Mouse (Mus musculus) c-Kit-negative CD71-positive TER-119-positive erythroid progenitor cells, embryonic 14.5 days (primary cell): ENCODE results near the gene Zbtb7a.
A peak's percentile ranks its signal among the peaks of the same experiment; 100 is the strongest.

Source experiments
- DNase-seq: peaks from one replicate; pipeline ENCODE4 v3.0.0-alpha.2; 2013; ENCODE audit warnings: low read depth, low spot score

Zbtb7a gene

DNA sequence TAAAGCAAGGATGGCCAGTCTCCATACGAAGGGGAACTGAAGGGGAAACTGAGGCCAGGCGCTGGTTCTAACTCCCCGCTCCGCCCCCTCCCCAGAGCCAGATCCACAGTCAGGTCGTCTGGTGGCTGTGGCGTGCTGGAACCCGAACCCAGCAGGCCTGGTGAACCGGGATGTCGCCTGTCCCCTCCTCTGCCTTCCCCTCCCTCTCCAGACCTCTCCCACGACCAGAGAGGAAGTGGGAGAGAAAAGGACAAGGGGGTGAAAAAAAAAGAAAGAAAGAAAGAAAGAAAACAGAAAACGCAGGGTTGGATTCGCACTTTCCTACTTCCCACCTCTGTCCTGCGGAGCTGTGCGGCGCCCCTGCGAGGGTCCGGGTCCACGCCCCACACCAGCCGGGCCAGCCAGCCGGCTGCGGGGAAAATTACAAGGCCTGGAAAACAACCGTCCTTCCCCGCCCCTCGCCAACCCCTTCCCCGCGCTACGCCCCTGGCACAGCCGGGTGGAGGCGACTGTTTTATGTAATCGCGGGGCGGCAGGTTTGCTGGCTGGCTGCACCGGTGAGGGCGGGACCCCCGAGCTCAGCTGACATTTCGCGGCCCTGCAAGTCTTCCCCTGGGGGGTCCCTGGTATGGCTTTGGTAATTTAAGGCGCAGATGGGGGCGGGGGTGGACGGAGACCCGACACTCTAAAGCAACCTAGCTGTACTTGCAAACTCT lies at the start of gene Zbtb7a:
Zbtb7a (plus strand) TSS at position 255 of the 716 bp plus-strand sequence.
- DNase-seq: no peak

DNA sequence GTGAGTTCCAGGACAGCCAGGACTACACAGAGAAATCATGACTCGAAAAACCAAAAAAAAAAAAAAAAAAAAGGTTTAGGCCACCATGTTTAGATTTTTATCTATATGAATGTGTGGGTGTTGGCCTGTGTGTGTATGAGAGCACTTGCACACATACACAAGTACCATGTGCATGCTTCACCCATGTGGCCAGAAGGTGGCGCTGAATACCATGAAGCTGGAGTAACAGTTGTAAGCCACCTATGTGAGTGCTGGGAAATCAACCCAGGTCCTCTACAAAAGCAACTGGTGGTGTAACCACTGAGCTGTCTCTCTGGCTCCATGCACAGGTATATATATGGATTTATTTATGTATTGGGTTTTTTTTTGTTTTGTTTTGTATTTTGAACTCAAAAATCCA lies 48.0 kb upstream of the Zbtb7a start:
- peak; percentile 22 for DNase-seq

DNA sequence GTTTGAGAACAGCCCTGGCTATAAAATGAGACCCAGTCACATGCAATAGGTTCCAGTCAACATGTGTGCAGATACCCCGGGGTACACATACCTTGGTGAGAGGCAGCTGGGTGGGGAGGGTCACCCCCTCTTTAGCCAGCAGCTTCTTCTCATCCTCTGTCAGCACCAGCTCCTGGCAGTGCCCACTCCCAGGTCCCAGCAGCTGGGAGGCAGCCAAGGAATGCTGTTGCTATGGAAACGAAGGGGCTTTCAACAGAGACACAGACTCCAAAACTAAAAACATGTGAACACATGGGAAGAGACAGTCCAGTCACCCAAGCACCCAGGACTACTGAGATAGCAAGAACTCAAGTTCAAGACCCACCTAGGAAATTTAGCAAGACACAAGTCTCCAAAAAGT lies 45.8 kb upstream of the Zbtb7a start:
- no peak for DNase-seq

DNA sequence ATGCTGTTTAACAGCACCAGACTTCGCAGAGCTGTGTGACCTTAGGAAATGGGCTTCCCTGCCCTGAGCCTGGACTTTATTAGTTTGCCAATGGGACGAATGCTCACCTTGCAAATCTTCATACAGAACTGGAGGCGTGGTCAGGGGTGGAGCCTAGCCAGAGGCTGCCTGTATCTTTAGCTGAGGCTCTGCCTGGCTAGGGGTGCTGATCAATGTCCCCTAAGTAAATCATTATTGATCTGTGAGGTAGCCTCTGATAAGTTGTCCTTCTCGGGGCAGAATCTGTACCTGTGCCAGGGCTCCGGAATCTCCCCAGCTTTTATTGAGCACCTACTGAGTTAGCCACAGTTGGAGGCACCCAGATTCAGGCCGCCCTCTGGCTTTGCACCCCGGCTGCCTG lies 44.4 kb upstream of the Zbtb7a start:
- no peak for DNase-seq

DNA sequence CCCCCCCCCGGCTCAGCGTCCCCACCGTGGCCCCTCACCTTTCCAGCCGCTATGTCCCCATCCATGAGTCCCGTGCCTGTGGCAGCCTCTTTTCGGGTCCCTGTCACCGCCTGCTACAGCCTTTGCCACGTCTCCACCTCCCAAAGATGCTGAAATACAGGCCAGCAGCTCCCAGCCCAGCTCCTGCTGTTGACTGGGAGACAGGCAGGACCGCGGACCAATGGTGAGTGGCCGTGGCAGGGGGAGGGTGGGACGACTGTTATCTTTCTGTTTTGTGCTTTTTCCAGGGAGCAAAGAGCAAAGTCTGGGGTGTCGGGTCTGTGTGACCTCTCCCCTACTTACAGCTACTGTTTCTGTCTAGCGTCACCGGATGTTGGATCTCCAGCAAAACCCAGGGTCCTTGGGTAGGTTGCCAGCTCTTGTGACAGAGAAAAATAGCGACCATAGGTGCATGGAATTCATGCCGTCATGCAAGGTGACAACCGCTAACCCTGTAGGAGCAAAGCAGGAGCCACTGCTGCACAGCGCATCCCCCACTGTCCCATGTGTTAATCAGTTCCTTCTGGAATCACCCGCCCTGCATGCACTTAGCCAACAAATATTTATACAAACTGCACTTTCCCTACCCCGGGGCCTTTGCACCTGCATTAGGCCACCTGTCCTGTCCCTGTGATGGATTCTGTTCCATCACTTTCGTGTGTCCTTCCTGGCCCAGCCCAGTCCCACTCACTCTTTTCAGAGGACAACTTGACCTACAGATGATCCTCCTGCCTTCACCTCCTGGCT lies 42.4 kb upstream of the Zbtb7a start:
- no peak for DNase-seq

DNA sequence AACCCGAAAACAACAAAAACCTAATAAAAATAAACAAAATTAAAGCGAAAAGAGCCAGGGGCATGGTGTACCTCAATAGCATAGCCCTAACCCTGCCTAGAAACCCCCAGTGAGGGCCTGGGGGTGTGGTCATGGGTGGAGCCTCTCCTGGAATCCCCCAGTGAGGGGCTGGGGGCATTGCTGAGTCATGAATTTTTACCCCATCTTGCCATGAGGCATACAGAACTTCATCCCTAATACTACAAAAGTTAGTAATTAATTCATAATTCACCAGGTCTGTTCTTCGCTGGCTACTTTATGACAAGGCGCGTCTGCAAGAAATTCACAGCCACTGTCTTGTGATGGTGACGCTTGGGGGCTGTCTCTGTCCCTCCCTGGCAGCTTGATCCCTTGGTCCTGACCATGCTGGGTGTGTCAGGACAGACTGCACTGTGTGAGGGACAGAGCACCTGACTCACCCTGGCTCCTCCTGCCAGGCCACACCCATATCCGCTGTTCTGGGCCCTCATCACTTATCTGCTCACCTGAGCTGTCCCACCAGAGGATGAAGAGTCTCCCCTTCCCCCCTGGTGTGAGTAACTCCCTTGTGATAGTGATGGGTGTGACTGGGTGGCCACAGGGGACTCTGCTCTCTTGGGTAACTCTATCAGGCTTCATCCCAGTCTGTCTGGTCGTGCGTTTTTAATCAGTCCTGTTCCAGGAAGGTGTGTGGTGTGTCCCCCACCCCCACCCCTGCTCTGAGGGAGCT lies 39.9 kb upstream of the Zbtb7a start:
- DNase-seq: peak; percentile 21

DNA sequence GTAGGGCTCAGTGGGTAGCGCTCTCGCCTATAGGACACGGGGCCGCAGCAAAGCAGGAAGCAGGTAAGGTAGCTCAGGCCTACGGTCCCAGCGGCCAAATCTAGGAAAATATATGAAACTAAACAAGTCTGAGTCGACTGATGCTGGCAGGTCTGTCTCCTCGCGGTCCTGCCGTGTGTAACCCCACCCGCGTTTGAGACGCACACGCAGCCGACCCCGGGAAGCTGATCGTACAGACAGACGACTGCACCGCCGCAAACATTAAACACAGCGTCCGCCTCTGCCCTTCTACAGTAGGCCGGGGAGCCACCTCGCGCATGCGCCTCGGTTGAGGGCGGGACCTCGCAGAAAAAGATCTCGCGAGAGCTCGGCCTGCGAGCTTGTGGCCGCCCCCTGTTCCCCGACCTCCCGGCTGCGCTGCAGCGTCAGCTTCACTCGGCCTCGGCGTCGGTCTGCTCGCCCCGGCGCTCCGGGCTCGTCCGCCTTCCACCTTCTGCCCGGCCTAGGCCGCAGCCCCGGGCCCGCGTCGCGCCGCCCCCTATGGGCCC lies 29.4 kb upstream of the Zbtb7a start, which contains the start of gene Map2k2:
Map2k2 (plus strand) TSS at position 351 of the 548 bp plus-strand sequence.
- peak; percentile 95 for DNase-seq

DNA sequence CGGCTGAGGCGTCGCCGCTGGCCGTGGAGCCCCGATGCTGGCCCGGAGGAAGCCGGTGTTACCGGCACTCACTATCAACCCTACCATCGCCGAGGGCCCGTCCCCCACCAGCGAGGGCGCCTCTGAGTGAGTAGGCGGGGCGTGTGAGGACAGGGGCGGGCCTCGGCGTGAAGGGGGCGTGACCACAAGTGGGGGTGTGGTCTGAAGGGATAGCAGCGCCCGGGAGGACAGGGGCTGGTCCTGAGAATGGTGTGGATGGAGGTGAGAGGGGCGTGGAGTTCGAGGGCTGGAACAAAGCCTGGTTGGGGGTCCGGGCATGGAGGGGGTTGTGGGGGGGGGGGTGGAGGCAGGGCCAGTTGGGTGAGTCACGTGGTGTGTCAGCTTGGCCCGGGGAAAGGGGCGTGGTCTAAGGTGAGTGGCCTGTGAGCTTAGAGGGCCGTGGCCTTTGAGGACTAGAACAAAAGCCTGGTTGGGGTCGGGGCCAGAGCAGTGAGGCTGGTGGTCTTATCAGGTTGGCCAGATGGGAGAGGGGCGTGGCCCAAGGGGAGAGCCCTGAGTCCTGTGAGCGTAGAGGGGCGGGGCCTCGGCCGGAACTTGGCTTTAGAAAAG lies 28.8 kb upstream of the Zbtb7a start:
- DNase-seq: peak; percentile 78

DNA sequence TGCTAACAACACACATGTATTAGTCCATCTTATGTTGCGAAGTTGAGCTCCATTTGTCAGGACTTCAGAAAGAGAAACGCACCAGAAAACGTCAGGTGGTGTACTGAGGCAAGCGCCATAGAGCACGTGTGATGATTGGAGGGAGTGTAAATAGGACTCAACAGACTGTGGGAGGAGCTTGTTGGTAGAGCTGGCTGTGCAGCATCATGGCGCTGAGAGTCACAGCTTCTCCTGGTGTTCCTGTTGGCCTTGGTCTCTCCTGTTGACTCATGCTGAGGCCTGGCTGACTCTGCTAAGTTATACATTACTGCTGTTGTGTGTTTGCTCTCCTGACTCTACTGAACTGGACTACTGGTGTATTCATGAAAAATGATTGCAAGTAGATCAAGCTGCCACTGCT lies 22.1 kb upstream of the Zbtb7a start:
- no peak for DNase-seq

DNA sequence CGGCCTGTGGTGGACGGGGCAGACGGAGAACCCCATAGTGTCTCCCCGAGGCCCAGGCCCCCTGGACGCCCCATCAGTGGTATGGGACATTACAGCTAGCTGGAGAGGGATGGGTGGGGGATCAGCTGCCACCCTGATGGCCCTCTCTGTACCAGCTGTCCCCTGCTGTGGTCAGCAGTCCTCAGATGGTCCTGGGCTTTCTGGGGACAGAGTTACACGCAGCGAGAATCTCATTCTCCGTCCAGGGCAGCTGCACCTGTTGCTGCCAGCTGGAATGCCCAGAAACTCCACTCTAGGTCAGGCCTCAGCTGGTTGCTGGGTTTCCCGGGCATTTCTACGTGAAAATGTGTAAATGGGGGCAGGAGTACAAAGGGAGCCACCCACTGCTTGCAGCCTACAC lies 15.4 kb upstream of the Zbtb7a start:
- no peak for DNase-seq

DNA sequence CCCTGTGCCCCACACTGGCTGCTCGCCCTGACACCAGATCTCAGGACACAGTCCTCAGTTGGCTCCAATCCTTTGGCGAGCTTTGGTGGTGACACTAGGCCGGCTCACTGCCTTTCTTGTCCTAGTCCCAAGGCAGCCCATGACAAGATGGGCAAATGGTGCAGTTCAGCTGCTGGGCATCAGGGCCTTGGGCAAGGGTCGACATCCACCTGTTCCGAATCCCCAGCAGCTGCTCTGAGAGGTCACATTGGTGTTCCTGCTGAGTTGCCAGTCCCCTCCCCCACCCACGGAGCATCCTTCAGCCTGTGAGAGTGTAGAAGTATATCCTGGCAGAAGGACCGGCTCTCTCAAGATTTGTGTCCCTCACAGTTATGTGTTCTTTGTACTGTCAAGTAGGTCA lies 14.4 kb upstream of the Zbtb7a start:
- no peak for DNase-seq

DNA sequence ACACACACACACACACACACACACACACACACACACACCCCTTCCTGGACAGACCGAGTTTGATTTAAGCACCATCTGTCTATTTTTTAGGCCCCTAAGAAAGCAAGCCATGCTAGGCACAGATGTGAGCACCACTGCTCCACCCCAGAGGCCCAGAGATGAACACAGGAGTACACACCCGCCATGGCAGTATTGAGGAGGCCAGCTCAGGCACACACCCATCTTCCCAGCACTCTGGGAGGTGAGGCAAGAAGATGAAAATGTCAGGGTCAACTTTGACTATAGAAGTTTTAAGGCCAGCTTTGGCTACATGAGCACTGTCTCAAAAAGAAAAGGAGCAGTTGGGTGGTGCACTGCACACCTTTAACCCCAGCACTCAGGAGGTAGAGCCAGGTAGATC lies 12.1 kb upstream of the Zbtb7a start:
- no peak for DNase-seq

DNA sequence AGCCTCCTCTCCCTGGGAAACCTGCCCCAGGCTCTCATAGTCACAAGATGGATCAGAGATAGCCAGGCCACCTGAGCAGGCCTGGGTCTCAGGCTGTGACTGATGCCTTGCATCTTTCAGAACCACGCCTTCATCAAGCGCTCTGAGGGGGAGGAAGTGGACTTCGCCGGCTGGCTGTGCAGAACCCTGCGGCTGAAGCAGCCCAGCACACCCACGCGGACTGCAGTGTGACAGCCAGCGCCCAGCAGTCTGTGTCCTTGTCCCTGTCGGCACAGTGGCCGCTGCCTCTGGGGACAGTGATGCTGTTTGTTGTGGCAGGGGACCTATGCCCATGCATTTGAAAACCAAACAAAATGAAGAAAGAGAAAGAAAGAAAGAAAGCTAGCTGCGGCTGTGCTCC lies 11.5 kb upstream of the Zbtb7a start:
- no peak for DNase-seq

DNA sequence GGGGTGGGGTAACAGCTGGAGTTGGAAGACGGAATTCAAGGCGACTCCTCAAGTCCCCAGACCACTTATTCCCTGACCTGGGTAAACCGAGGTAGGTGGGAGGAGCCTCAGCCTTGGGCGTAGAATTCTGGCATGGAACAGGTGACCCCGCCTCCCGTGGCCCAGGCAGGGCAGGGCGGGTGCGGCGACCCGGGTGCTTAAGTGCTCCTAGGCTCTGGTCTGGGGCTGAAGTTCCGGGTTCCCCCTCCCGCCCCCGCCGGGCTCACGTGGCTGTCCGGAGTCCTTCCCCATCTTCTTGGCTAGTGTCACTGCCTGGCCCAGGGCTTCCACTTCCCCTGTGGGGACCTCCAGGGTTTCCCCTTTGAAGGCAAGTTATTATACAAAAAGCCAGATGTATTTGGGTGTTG lies 836 bp upstream of the Zbtb7a start:
- DNase-seq: peak; percentile 61

DNA sequence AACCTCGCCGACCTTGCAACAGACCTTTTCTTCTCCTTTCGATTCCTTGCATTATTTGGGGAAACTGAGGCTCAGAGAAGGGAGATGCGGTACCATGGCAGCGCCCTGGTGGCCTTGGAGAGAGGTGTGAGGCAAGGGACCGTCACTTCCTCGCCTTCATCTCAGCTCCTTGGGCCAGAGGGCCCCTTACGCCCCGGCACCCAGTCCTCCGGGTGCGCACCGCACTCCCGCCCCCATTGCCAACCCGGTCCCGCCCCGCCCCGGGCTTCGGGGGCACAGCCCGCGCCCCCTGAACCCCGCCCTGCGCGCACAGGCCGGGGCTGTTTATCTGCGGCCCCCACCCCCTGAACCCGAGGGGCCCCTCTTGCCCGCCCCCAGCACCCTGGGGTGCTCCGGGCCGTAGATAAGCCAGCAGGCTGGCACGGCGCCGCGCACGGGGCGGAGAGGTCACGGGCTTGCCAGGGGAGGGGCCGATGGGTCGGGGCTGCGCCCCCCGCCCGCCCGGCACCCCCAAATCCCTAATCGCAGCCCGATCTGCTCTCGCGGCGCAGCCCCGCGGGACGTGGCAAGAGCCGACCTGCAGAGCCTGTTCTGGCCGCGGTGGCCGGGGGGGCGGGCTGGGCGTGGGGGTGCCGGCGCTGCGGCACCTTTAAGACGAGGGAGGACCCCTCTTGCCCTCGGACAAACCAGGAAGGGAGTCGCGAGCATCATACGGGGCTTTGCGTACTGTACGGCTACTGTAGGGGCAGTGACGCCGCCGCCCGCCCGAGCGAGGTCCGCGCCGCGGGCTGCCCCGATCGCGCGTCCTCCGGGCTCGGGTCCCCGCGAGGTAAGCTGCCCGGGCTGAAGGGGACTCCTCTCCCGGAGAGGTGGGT lies 1.0 kb downstream of the Zbtb7a start:
- DNase-seq: peak; percentile 52

DNA sequence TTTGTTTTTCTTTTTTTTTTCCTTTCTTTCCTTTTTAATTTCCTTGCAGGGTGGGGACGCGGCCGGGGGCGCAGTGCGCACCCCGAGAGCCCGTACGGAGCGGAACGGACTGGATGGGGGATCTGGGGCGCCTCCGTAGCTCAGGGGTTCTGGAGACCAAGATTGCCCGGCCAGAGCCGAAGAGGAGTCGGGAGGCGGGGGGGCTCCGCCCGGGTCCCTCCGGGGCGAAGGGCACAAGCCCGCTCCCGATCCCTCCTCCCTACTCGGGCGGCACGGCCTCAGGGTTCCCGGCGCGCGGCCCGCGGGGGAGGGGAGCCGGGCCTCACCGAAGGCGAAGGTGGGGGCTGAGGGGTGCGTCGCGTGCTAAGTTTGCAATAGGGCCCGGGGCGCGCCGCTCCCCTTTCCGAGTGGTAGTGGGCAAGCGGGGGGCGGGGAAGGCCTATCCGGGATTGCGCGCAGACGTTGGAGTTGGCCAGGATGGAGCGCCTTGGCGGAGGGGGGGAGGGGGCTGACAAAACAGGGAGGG lies 1.7 kb downstream of the Zbtb7a start:
- peak; percentile 48 for DNase-seq

DNA sequence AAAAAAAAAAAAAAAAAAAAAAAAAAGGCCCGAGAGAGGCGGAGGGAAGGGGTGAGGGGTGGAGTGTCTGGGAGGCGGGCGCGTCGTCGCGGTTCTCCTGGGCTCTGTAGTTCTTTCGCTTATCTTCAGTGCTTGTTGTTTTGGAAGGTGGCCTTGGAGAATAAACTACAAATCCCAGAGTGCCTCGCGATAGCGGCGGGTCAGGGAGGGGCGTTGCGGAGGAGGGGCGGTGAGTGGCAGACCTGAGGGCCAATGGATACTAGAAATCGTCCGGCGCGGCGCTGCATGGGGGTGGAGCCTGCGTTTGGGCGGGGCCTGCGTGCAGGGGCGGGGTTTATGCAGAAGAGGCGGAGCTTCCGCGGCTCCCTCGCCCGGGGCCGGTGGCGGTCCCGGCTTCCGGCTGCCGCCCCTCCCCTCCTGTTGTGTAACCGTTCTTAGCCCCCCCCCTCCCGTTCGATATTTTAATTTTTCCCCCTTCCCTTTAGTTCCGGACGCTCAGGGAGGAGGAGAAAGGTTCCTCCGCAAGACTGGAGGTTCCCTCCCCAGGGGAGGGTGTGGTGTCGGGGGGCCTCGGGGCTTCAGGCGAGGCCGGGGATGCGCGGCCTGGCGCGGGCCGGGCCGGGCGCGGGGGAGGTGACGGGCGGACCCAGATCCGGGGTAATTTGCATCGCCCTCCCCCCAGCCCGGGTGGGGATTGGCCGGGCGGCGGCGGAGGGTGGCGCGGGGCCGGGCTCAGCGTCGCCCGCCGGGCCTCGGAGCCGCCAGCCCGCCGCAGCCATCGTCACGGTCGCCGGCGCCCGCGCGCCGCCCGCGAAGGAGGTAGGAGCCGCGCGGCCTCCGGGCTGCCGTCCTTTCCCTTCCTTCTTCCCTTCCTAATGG lies 2.5 kb downstream of the Zbtb7a start:
- peak; percentile 97 for DNase-seq

DNA sequence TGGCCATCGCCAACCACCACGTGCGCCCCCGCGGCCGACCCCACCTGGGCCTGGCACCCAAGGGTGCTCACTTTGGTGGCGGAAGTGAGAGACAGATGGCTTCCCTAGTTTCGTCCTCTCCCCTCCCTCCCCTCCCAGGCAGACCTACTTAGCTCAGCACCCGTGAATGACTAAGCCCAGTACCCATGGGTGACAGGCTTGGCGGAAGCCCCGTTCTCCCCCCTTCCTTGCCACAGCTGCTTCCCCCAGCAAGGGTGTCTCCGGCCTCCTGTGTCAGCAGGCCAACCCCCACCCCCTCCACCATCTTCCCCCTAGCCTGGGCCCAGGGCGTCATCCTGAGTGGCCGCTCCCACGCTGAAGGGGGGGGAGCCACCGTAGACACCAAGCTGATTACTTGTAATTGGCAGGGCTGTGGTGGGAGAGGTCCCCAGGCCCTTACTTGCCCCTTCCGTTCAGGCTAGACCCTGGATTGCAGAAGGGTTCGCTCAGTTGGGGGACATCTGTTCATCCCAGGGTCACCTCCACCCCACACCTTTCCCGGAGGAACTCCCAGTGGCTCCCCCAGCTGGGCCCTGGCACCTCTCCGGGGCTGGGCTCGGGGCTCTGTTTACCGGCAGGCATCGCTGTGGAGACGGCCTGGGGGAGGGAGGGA lies 3.2 kb downstream of the Zbtb7a start:
- peak; percentile 32 for DNase-seq
